Mouse (Mus musculus) right cerebral cortex, postnatal 4 days (tissue): ENCODE measurements around the gene March4.

Experiments
- DNase-seq: peaks from one replicate; pipeline ENCODE4 v3.0.0-alpha.2; 2022

The March4 gene

GRCm38 (mm10) chr1:72439146-72439545 lies 97.6 kb downstream of the March4 start:
- peak; percentile 19 for DNase-seq

- no peak for DNase-seq
These were observed 99.8 kb downstream of the March4 start for GRCm38 (mm10) chr1:72436967-72437366.

- DNase-seq, result no peak
These were observed 102.2 kb downstream of the March4 start for GRCm38 (mm10) chr1:72434510-72434909.

- no peak for DNase-seq
These were observed 104.2 kb downstream of the March4 start for GRCm38 (mm10) chr1:72432579-72432978.

GRCm38 (mm10) chr1:72429107-72429807 lies 107.5 kb downstream of the March4 start:
- DNase-seq, result no peak

- DNase-seq, result no peak
These were observed 108.2 kb downstream of the March4 start for GRCm38 (mm10) chr1:72428526-72428925.

- DNase-seq, result no peak
These were observed 110.3 kb downstream of the March4 start for GRCm38 (mm10) chr1:72426456-72426855.

GRCm38 (mm10) chr1:72422121-72422520 lies 114.6 kb downstream of the March4 start:
- no peak for DNase-seq

- no peak for DNase-seq
These were observed 116.5 kb downstream of the March4 start for GRCm38 (mm10) chr1:72420220-72420619.

- DNase-seq, result no peak
These were observed 117.7 kb downstream of the March4 start for GRCm38 (mm10) chr1:72418744-72419655.

- no peak for DNase-seq
These were observed 122.0 kb downstream of the March4 start for GRCm38 (mm10) chr1:72414561-72415253.

GRCm38 (mm10) chr1:72414133-72414532 lies 122.6 kb downstream of the March4 start:
- no peak for DNase-seq

GRCm38 (mm10) chr1:72413205-72413604 lies 123.5 kb downstream of the March4 start:
- no peak for DNase-seq

- DNase-seq, result no peak
These were observed 125.6 kb downstream of the March4 start for GRCm38 (mm10) chr1:72411108-72411507.

GRCm38 (mm10) chr1:72409936-72410335 lies 126.8 kb downstream of the March4 start:
- DNase-seq, result no peak

- no peak for DNase-seq
These were observed 130.1 kb downstream of the March4 start for GRCm38 (mm10) chr1:72406505-72407079.

GRCm38 (mm10) chr1:72401331-72402069 lies 135.2 kb downstream of the March4 start:
- DNase-seq, result no peak

- DNase-seq, result peak; percentile 16
These were observed 136.1 kb downstream of the March4 start for GRCm38 (mm10) chr1:72400616-72401015.

- no peak for DNase-seq
These were observed 136.9 kb downstream of the March4 start for GRCm38 (mm10) chr1:72399720-72400401.

- no peak for DNase-seq
These were observed 146.3 kb downstream of the March4 start for GRCm38 (mm10) chr1:72390420-72390819.

GRCm38 (mm10) chr1:72383651-72384050 lies 153.1 kb downstream of the March4 start:
- no peak for DNase-seq

- DNase-seq, result no peak
These were observed 153.7 kb downstream of the March4 start for GRCm38 (mm10) chr1:72383056-72383455.
